Mouse (Mus musculus) mammary gland, adult 2 months (tissue): ENCODE results near the gene Aldh3b2. TPM values are rescaled to one million over a fixed set of nuclear protein-coding genes. Genes with fewer than 3 reads are reported as not detected.

Experiments
- polyA plus RNA-seq: library from polyadenylated mRNA; depleted of rRNA; stranded (reverse); fragments of >200 nt; gene quantifications from 2 replicates; pipeline ENCODE4 v1.2.3, GENCODE M21; 2012; ENCODE audit warnings: low replicate concordance; rRNA removed

Gene Aldh3b2
- 22.0 and 22.5 TPM in 2 replicates for polyA plus RNA-seq

DNA sequence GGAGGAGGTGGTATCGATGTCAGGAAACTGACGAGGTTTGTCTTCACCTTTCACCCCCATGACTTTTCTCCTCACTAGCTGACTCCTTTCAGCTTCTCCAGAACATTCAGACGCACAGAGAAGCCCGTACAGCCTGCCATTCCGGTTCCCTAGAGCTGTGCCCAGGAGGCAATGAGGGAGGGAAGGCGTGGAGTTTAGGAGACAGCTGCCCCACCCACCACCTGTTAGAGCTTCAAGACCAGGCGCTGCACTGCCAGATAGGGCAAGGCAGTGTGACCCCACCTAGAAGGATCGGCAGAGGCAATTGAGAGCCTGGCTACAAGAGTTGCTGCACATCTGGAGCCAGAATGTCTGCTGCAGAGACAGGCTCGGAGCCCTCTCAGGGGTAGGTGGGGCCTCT, at the start of gene Aldh3b2:
Gene Aldh3b2, plus strand, starts transcription at position 100 of the 400 bp plus-strand sequence.

GRCm38 (mm10) chr19:3929211-3929941, 42.8 kb upstream of the Aldh3b2 start, which contains the start of gene Aldh3b1:
Aldh3b1 (minus strand) TSS chr19:3929808.

GRCm38 (mm10) chr19:3935032-3935895, 36.9 kb upstream of the Aldh3b2 start, which contains the start of gene Unc93b1:
Unc93b1 (plus strand) TSS chr19:3935186.

GRCm38 (mm10) chr19:3958470-3958869, 13.7 kb upstream of the Aldh3b2 start, which contains the start of gene Aldh3b3:
Aldh3b3 (plus strand) TSS chr19:3958645.

GRCm38 (mm10) chr19:3986334-3986733, 14.2 kb downstream of the Aldh3b2 start, which contains the start of gene Acy3:
Acy3 (plus strand) TSS chr19:3986570.

DNA sequence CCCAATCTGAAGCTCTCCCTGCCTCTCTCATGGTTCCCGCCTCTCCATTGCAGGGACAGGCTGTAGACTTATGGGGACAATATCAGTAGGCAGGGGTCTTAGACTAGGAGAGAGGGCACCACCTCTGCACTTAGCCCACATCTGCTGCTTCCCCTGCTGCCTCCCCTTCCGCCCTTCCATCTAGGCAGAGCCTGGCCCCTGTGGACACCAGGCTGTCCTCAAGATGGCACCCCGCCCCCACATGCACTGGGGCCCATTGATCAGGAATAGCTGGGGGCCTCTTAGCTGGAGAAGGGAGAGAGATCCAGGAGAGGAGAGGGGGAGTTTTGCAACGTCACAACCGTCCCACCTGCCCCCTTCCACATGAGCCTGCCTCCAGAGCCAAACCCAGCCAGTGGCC, 20.3 kb downstream of the Aldh3b2 start, which contains the start of gene Tbx10:
Gene Tbx10, plus strand, starts transcription at position 337 of the 400 bp plus-strand sequence.

DNA sequence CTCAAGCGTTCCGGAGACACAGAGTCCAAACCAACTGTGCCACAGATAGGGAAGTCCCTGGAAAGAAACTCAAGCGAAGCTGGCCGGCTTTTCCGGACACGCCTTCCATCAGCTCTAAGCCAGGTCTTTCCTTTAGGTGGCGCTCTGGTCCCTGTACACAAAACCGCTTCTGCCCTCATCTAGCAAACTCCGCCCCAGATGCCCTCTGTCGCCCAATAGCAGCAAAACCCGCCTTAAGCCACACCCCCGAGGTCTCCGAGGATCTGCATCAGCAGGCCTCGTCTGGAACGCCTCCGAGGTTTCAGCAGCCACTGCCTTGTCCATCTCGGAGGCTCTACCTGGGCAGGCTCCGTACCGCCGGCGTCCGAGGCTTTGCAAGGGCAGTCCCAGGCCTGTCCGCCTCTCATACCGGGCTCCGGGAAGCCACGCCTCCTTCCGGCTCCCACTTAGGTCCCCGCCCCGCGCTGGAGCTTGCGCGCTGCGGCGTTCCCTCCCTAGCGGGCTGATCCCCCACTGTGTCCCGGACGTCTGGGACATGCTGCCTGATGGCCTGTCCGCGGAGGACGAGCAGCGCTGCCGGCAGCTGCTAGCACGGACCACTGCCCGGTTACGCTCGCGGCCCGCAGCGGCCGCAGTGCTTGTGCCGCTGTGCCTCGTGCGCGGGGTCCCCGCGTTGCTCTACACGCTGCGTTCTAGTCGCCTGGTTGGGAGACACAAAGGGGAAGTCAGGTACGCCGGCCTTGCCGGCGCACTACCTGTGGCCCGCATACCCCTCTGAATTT, 28.2 kb downstream of the Aldh3b2 start, which contains the start of the genes Nudt8 and Gm49405:
Gene Nudt8, plus strand, starts transcription at position 462 of the 782 bp plus-strand sequence.
Gene Gm49405, plus strand, starts transcription at position 508 of the 782 bp plus-strand sequence.

DNA sequence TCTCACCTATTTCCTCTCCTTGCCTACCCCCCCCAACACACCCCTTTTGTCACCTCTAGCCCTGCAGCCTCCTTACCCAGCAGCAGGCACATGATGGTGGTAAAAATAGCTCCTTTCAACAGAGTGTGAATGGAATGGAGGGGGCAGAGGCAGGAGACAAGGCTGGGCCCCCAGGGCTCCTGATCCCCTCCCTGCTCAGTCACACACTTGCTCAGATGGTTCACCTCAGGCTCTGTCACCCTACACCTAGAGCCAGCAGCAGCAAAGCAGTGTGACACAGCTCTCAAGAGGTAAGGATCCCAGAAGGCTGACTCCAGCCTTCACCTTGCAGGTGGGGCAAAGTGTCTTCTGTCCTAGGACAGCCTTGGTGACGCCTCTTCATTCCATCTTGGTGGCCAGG, 31.0 kb downstream of the Aldh3b2 start, which contains the start of gene Doc2g:
Gene Doc2g, plus strand, starts transcription at position 202 of the 400 bp plus-strand sequence.

DNA sequence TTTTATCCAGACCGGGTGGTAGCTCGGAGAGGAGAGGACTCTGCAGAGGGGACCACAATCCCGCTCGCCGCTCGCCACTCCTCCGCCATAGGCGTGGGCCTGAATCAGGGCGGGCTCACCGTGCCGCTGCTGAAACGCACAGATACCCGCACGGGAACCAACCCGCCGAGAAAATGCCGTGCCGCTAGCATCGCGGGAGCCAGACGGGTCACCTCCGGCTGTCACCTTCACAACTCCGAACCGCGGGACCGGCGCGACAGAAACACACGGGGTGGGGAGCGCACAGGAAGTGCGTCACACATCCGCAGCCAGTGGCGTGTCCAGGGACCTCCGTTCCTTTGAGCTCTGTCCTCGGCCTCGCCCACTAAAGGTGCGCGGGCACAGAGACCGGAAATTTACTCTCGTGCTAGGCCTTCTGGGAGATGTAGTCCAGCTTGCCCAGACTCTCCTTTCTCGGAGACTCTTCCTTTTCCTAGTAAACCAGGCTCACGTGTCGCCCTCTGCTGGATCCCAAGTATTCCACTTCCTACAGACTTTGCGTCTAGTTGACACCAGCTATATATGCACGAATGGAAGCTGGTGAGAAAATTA, 40.4 kb downstream of the Aldh3b2 start, which contains the start of gene Ndufv1:
Gene Ndufv1, minus strand, starts transcription at position 375 of the 591 bp plus-strand sequence.

Other genes with a start within 250 kb of the Aldh3b2 start
- 13.7 and 17.2 TPM in 2 replicates for gene Kmt5b, start 204.9 kb upstream of the Aldh3b2 start, polyA plus RNA-seq
- gene Chka, start 120.6 kb upstream of the Aldh3b2 start, polyA plus RNA-seq, result 31.2 and 33.9 TPM in 2 replicates
- 218 and 220 TPM in 2 replicates for gene Tcirg1, start 65.2 kb upstream of the Aldh3b2 start, polyA plus RNA-seq
- gene Ndufs8, start 59.6 kb upstream of the Aldh3b2 start, polyA plus RNA-seq, result 276 and 363 TPM in 2 replicates
- gene Aldh3b1, start 42.5 kb upstream of the Aldh3b2 start, polyA plus RNA-seq, result 13.0 and 17.1 TPM in 2 replicates
- 307 and 435 TPM in 2 replicates for gene Unc93b1, start 37.1 kb upstream of the Aldh3b2 start, polyA plus RNA-seq
- gene Aldh3b3, start 13.7 kb upstream of the Aldh3b2 start, polyA plus RNA-seq, result 0.50 and 0.69 TPM in 2 replicates
- gene Acy3, start 14.2 kb downstream of the Aldh3b2 start, polyA plus RNA-seq, result 56.0 and 64.9 TPM in 2 replicates
- not detected in 2 replicates for gene Tbx10, start 20.4 kb downstream of the Aldh3b2 start, polyA plus RNA-seq
- 12.2 and 22.8 TPM in 2 replicates for gene Nudt8, start 28.3 kb downstream of the Aldh3b2 start, polyA plus RNA-seq
- gene Gm49405, start 28.3 kb downstream of the Aldh3b2 start, polyA plus RNA-seq, result 2.5 and 2.9 TPM in 2 replicates
- gene Doc2g, start 31.0 kb downstream of the Aldh3b2 start, polyA plus RNA-seq, result 6.3 and 13.3 TPM in 2 replicates
- gene Ndufv1, start 40.5 kb downstream of the Aldh3b2 start, polyA plus RNA-seq, result 188 and 271 TPM in 2 replicates
- gene Gstp1, start 65.7 kb downstream of the Aldh3b2 start, polyA plus RNA-seq, result 508 and 632 TPM in 2 replicates
- 24.3 and 163 TPM in 2 replicates for gene Gstp2, start 73.7 kb downstream of the Aldh3b2 start, polyA plus RNA-seq
- 14.6 and 23.5 TPM in 2 replicates for gene Gstp3, start 87.2 kb downstream of the Aldh3b2 start, polyA plus RNA-seq
- 0.61 TPM in 1 of 2 replicates, not detected in the other for gene Cabp2, start 109.2 kb downstream of the Aldh3b2 start, polyA plus RNA-seq
- 257 and 348 TPM in 2 replicates for gene Cdk2ap2, start 124.9 kb downstream of the Aldh3b2 start, polyA plus RNA-seq
- gene Pitpnm1, start 127.7 kb downstream of the Aldh3b2 start, polyA plus RNA-seq, result 157 and 297 TPM in 2 replicates
- 113 and 122 TPM in 2 replicates for gene Aip, start 153.5 kb downstream of the Aldh3b2 start, polyA plus RNA-seq
- gene Gpr152, start 167.5 kb downstream of the Aldh3b2 start, polyA plus RNA-seq, result 0.69 and 0.80 TPM in 2 replicates
- 1.2 TPM in 2 replicates for gene Cabp4, start 171.7 kb downstream of the Aldh3b2 start, polyA plus RNA-seq
- 266 and 387 TPM in 2 replicates for gene Coro1b, start 176.3 kb downstream of the Aldh3b2 start, polyA plus RNA-seq
- gene Ptprcap, start 181.3 kb downstream of the Aldh3b2 start, polyA plus RNA-seq, result 183 and 672 TPM in 2 replicates
- gene Rps6kb2, start 191.0 kb downstream of the Aldh3b2 start, polyA plus RNA-seq, result 46.6 and 54.5 TPM in 2 replicates
- gene Carns1, start 203.2 kb downstream of the Aldh3b2 start, polyA plus RNA-seq, result 32.3 and 39.2 TPM in 2 replicates
- 91.7 and 196 TPM in 2 replicates for gene Tbc1d10c, start 219.0 kb downstream of the Aldh3b2 start, polyA plus RNA-seq
- gene Ppp1ca, start 219.7 kb downstream of the Aldh3b2 start, polyA plus RNA-seq, result 586 and 618 TPM in 2 replicates
- 49.2 and 51.9 TPM in 2 replicates for gene Rad9a, start 229.3 kb downstream of the Aldh3b2 start, polyA plus RNA-seq
- 54.9 and 127 TPM in 2 replicates for gene Clcf1, start 241.9 kb downstream of the Aldh3b2 start, polyA plus RNA-seq
- not detected in 2 replicates for gene AC109138.7, start 242.0 kb downstream of the Aldh3b2 start, polyA plus RNA-seq